Mouse (Mus musculus) layer of hippocampus, postnatal 14 days (tissue): ENCODE measurements around the gene Meis1. TPM values are rescaled to one million over a fixed set of nuclear protein-coding genes. Genes with fewer than 3 reads are reported as not detected.

ENCODE experiments used
- DNase-seq, 2 experiments: peaks; one replicate each; pipeline ENCODE4 v3.0.0; 2021 to 2022; ENCODE audit warnings: low spot score in 2 of 2, mixed read lengths in 1 of 2
- total RNA-seq, 2 experiments: library from RNA; stranded (reverse); gene quantifications; 2 replicates each; pipeline ENCODE4 v1.2.3; 2021

Gene Meis1
- total RNA-seq, 2 experiments from 2014 or later, result 2.0 to 2.9 TPM

- no peak for DNase-seq
These were observed 106.3 kb downstream of the Meis1 start for GRCm38 (mm10) chr11:18912311-18913019.

- DNase-seq, result no peak
These were observed 111.9 kb downstream of the Meis1 start for GRCm38 (mm10) chr11:18906866-18907265.

- DNase-seq, result no peak
These were observed 113.4 kb downstream of the Meis1 start for GRCm38 (mm10) chr11:18905431-18905830.

- no peak for DNase-seq
These were observed 113.9 kb downstream of the Meis1 start for GRCm38 (mm10) chr11:18904880-18905279.

- DNase-seq, result no peak
These were observed 114.5 kb downstream of the Meis1 start for GRCm38 (mm10) chr11:18904285-18904684.

GRCm38 (mm10) chr11:18900489-18900888, 118.3 kb downstream of the Meis1 start:
- DNase-seq, result no peak

GRCm38 (mm10) chr11:18898862-18899261, 119.9 kb downstream of the Meis1 start:
- DNase-seq, result no peak

- no peak for DNase-seq
These were observed 120.7 kb downstream of the Meis1 start for GRCm38 (mm10) chr11:18897921-18898646.

GRCm38 (mm10) chr11:18897250-18897649, 121.5 kb downstream of the Meis1 start:
- DNase-seq, result no peak

GRCm38 (mm10) chr11:18892470-18892869, 126.3 kb downstream of the Meis1 start:
- no peak for DNase-seq

- no peak for DNase-seq
These were observed 129.6 kb downstream of the Meis1 start for GRCm38 (mm10) chr11:18889139-18889538.

- DNase-seq, result no peak
These were observed 130.1 kb downstream of the Meis1 start for GRCm38 (mm10) chr11:18888651-18889050.

GRCm38 (mm10) chr11:18885729-18886325, 133.0 kb downstream of the Meis1 start:
- DNase-seq, result no peak

GRCm38 (mm10) chr11:18885036-18885728, 133.6 kb downstream of the Meis1 start:
- DNase-seq, result no peak

- no peak for DNase-seq
These were observed 134.8 kb downstream of the Meis1 start for GRCm38 (mm10) chr11:18883987-18884386.

GRCm38 (mm10) chr11:18883507-18883881, 135.3 kb downstream of the Meis1 start:
- no peak for DNase-seq

- no peak for DNase-seq
These were observed 135.9 kb downstream of the Meis1 start for GRCm38 (mm10) chr11:18882747-18883506.

GRCm38 (mm10) chr11:18882315-18882714, 136.5 kb downstream of the Meis1 start:
- no peak for DNase-seq

GRCm38 (mm10) chr11:18880806-18881205, 138.0 kb downstream of the Meis1 start:
- no peak for DNase-seq

GRCm38 (mm10) chr11:18879456-18879818, 139.3 kb downstream of the Meis1 start:
- no peak for DNase-seq
